Mouse (Mus musculus) stomach, embryonic 15.5 days (tissue): ENCODE data around the gene Fhit. TPM values are rescaled to one million over a fixed set of nuclear protein-coding genes. Genes with fewer than 3 reads are reported as not detected.
"Not testable (repeated sequence)": the region's sequence is repeated elsewhere in the genome, so short reads cannot be mapped to it uniquely, and the experiment has no call there.

Experiments
- ATAC-seq: fragments of 200-750 bp; cut with Nextera tagmentation; 2 replicates; pipeline ENCODE4 v1.8.0; 2017; ENCODE audit warnings: low read depth, moderate number of reproducible peaks, moderate TSS enrichment; ENCODE audit not compliant: insufficient read depth, low FRiP score
- H3K27ac ChIP-seq: fragments of 300-500 bp; sonication (generic); 2 replicates; pipeline ENCODE4 v1.5.1; 2015; ENCODE audit warnings: mild to moderate bottlenecking, inconsistent platforms
- H3K27me3 ChIP-seq: fragments of 300-500 bp; sonication (generic); replicated peaks from 2 replicates; pipeline ENCODE4 v1.6.1; 2015; ENCODE audit warnings: inconsistent platforms
- H3K36me3 ChIP-seq: fragments of 300-500 bp; sonication (generic); 2 replicates; pipeline ENCODE4 v1.6.1; 2015; ENCODE audit warnings: inconsistent platforms
- H3K4me1 ChIP-seq: fragments of 300-500 bp; sonication (generic); 2 replicates; pipeline ENCODE4 v1.6.1; 2015; ENCODE audit warnings: inconsistent platforms
- H3K4me2 ChIP-seq: fragments of 300-500 bp; sonication (generic); 2 replicates; pipeline ENCODE4 v1.6.1; 2015; ENCODE audit warnings: mild to moderate bottlenecking, inconsistent platforms
- H3K4me3 ChIP-seq: fragments of 300-500 bp; sonication (generic); replicated peaks from 2 replicates; pipeline ENCODE4 v1.5.1; 2015; ENCODE audit warnings: inconsistent platforms
- H3K9ac ChIP-seq: fragments of 300-500 bp; sonication (generic); 2 replicates; pipeline ENCODE4 v1.6.1; 2015; ENCODE audit warnings: inconsistent platforms
- H3K9me3 ChIP-seq: fragments of 300-500 bp; sonication (generic); 2 replicates; pipeline ENCODE4 v1.6.1; 2016; ENCODE audit warnings: inconsistent platforms
- WGBS: fragments of 180-500 bp; shearing (Covaris S2); methylation state at CpG from one replicate; pipeline ENCODE4 v1.1.7; 2015; 5-methylcytosine and 5-hydroxymethylcytosine counted together
- polyA plus RNA-seq: library from polyadenylated mRNA; unstranded; fragments of >200 nt; fragmentation: Nextera tagmentation; extraction: Ambion mirVana; gene quantifications from 2 replicates; pipeline ENCODE4 v1.2.1, GENCODE M21; 2015

Fhit gene
- polyA plus RNA-seq, 1 experiment from 2014 or later: 7.3 TPM

GRCm38 (mm10) chr14:11085596-11085995 lies 76.2 kb downstream of the Fhit start:
- no peak overlapping the region for H3K9ac ChIP-seq
- no peak for ATAC-seq
- no peaks in the 10 kb centered on the region for H3K9me3 ChIP-seq
- no peaks in the 10 kb centered on the region for H3K27me3 ChIP-seq
- H3K27ac ChIP-seq: no peak overlapping the region
- H3K36me3 ChIP-seq: no peaks in the 10 kb centered on the region
- no peak overlapping the region for H3K4me3 ChIP-seq
- no peaks in the 10 kb centered on the region for H3K4me1 ChIP-seq
- WGBS: 48% methylated on average over 3 of the region's 3 CpGs
- no peak overlapping the region for H3K4me2 ChIP-seq

DNA sequence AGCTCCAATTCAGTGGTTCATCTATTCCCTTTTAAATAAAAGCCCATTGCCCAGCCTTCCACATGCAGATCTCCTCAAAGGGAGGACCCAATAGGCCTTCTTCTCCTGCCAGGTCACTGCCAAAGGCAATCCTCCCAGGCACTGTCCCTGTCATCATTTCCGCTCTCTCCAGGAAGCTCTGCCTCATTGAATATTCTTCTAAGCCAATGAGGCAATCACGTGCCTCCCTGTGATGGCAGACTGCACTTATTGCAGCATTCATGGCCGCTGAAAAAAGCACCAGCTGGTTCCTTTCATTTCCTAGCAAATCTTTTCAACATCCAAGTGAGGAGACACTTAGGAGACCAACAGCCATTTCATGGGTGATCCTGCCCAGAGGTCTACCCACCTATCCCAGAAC lies 77.9 kb downstream of the Fhit start:
- H3K9ac ChIP-seq: no peak overlapping the region
- no peaks in the 10 kb centered on the region for H3K27me3 ChIP-seq
- no peaks in the 10 kb centered on the region for H3K36me3 ChIP-seq
- H3K9me3 ChIP-seq: no peaks in the 10 kb centered on the region
- no peak overlapping the region for H3K4me2 ChIP-seq
- WGBS: 65% methylated on average over 3 of the region's 3 CpGs
- H3K4me1 ChIP-seq: no peaks in the 10 kb centered on the region
- H3K27ac ChIP-seq: no peak overlapping the region
- ATAC-seq: no peak
- H3K4me3 ChIP-seq: no peak overlapping the region

- Histone ChIP-seq H3K4me3 (no peak overlapping the region), H3K36me3 (no peaks in the 10 kb centered on the region), H3K27me3 (no peaks in the 10 kb centered on the region), H3K9ac (no peak overlapping the region), H3K9me3 (no peaks in the 10 kb centered on the region), H3K27ac (no peak overlapping the region), H3K4me1 (no peaks in the 10 kb centered on the region), H3K4me2 (no peak overlapping the region)
- no peak for ATAC-seq
- WGBS: 70% methylated on average over 5 of the region's 5 CpGs
Observed at GRCm38 (mm10) chr14:11083462-11083861, 78.4 kb downstream of the Fhit start.

DNA sequence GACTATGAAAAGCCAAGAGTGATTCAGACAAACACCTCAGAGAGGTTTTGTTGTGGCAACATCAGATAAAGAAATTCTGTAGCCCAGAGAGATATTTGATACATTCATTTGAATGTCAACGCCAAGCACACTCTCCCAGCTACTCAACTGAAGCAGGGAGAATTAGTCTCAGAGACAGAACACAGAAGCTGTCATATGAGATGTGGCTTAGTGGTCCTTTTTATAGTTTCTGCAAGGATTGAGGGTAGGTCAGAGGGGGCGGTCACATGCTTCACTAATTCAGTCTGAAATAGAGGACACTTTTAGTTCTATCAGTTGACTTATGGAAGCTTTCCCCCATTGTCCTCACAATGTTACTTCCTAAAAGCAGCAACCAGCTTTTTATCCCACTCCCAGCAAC lies 98.2 kb downstream of the Fhit start:
- WGBS: 77% methylated on average over 2 of the region's 2 CpGs
- Histone ChIP-seq H3K9me3 (no peaks in the 10 kb centered on the region), H3K27ac (no peak overlapping the region), H3K4me2 (no peak overlapping the region), H3K4me3 (no peak overlapping the region), H3K4me1 (no peaks in the 10 kb centered on the region), H3K27me3 (no peaks in the 10 kb centered on the region), H3K36me3 (no peaks in the 10 kb centered on the region), H3K9ac (no peak overlapping the region)
- ATAC-seq: no peak

DNA sequence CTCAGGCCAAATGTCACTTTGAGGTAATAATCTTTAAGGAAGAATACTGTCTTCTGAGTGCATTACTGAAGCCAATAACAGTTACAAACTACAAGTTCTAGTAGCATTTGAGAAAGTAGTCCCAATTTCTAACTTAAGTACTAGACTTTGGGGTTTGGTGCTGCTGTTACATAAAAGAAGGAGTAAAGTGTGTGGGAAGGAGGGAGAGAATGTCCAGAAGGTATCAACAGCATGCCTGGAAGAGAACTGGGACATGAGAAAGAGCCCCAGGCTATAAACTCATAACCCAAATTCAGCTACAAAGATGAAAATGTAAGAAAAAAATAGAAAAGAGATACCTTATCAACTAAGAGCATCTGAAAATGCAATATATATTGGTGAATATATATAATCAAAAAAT lies 101.6 kb downstream of the Fhit start:
- no peak overlapping the region for H3K4me3 ChIP-seq
- no peak for ATAC-seq
- no peaks in the 10 kb centered on the region for H3K27me3 ChIP-seq
- no peak overlapping the region for H3K9ac ChIP-seq
- H3K27ac ChIP-seq: no peak overlapping the region
- H3K4me1 ChIP-seq: no peaks in the 10 kb centered on the region
- H3K9me3 ChIP-seq: no peaks in the 10 kb centered on the region
- no peaks in the 10 kb centered on the region for H3K36me3 ChIP-seq
- no peak overlapping the region for H3K4me2 ChIP-seq

- H3K4me3 ChIP-seq, H3K27ac ChIP-seq, H3K9ac ChIP-seq, H3K27me3 ChIP-seq, H3K36me3 ChIP-seq, ATAC-seq, H3K4me1 ChIP-seq, H3K4me2 ChIP-seq, H3K9me3 ChIP-seq: not testable (repeated sequence)
- WGBS: 73% methylated on average over 8 of the region's 8 CpGs
Observed at GRCm38 (mm10) chr14:11039503-11040300, 122.1 kb downstream of the Fhit start.

- Histone ChIP-seq H3K4me2 (no peak overlapping the region), H3K4me3 (no peak overlapping the region), H3K27me3 (no peaks in the 10 kb centered on the region), H3K9ac (no peak overlapping the region), H3K27ac (no peak overlapping the region), H3K9me3 (no peaks in the 10 kb centered on the region), H3K36me3 (no peaks in the 10 kb centered on the region), H3K4me1 (no peaks in the 10 kb centered on the region)
- ATAC-seq: no peak
- 30% methylated on average over 3 of the region's 3 CpGs for WGBS
Observed at GRCm38 (mm10) chr14:11021391-11021790, 140.4 kb downstream of the Fhit start.

GRCm38 (mm10) chr14:10978651-10979050 lies 183.2 kb downstream of the Fhit start:
- ATAC-seq: no peak
- Histone ChIP-seq H3K9me3 (no peaks in the 10 kb centered on the region), H3K27me3 (no peaks in the 10 kb centered on the region), H3K4me3 (no peak overlapping the region), H3K36me3 (no peaks in the 10 kb centered on the region), H3K4me1 (no peaks in the 10 kb centered on the region), H3K27ac (no peak overlapping the region), H3K9ac (no peak overlapping the region), H3K4me2 (no peak overlapping the region)
- 87% methylated on average over 3 of the region's 3 CpGs for WGBS

DNA sequence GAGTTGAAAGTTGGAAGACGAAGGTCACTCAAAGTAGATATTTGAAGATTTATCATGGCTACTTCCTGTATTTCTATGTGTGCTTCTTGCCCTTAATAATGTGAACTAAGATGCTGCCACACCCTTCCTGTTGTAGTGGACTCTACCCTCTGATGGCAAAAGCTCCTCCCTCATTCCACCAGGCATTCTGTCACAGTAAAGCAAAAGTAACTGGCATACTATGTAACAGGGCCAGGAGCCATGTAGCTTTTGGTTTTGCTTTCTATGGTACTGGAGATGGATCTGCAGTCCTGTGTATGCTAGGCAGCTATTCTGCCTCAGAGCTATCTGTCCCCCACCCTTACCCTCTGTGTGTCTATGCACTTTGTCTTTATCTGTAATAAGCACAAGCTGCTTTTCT lies 220.2 kb downstream of the Fhit start:
- no peak for ATAC-seq
- Histone ChIP-seq H3K27me3 (no peaks in the 10 kb centered on the region), H3K9ac (no peak overlapping the region), H3K9me3 (no peaks in the 10 kb centered on the region), H3K27ac (no peak overlapping the region), H3K36me3 (no peaks in the 10 kb centered on the region), H3K4me3 (no peak overlapping the region), H3K4me2 (no peak overlapping the region), H3K4me1 (no peaks in the 10 kb centered on the region)
- WGBS: 79% methylated on average over 1 of the region's 1 CpGs

DNA sequence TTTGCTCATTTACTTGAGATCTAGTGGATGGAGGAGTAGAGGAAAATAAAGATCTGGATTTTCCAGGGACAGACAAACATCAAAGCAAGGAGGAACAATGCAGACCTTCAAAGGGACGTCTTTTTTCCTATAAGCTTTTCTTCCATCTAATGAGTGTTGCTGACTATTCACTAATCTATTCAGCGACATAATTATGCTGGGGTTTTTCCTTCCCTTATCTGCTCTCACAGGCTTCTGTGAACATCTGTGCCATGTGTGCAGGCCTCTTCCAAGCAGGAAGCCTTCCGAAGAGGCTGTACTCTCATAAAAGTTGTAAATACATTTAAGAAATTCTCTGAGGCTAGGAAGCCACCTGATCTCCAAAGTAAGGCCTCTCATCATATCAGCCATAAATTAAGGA lies 228.2 kb downstream of the Fhit start:
- Histone ChIP-seq H3K27me3 (no peaks in the 10 kb centered on the region), H3K27ac (no peak overlapping the region), H3K4me1 (no peaks in the 10 kb centered on the region), H3K36me3 (no peaks in the 10 kb centered on the region), H3K9me3 (no peaks in the 10 kb centered on the region), H3K4me2 (no peak overlapping the region), H3K4me3 (no peak overlapping the region), H3K9ac (no peak overlapping the region)
- ATAC-seq: no peak
- WGBS: 59% methylated on average over 3 of the region's 3 CpGs

DNA sequence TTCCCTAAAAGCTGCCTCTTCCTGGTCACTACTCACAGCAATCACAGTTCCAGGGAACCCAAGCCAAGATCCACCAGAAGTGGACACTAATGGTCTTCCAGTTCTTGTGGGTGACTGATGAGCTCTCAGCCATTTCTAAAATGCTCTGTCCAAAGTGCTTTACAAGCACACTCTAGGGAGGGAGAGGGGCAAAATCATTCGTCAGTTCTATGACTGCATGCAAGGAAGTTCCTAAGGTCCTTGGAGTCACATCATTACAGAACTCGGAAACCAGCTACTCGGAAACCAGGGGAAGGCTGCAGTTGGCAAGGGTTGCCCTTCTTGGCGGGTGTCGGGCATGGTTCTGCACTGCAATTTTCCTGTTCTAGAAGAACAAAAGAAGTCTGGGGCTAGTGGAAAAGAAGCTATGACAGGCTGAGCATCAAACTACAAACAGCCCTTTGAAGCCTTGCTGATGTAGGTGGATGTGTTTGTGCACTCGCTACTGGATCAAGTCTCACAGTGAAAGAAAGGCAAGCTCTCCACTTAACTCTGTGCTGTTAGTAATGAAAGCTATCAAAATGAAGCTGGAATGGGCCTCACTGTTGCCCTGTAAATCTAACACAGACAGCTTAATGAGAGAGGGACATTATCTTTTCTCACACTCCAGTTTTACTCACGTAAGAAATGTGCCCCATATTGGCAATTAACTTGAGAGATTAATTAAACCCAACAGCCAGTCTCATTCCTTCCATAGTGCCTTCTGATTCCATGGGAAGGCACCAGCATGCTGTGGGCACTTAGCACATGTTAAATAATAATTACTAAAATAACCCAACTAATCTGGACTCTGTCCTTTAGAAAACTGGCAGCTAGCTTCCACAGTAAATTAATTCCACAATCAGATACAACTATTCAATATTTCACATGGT lies 243.7 kb downstream of the Fhit start:
- H3K4me1 ChIP-seq: no peaks in the 10 kb centered on the region
- H3K36me3 ChIP-seq: no peaks in the 10 kb centered on the region
- ATAC-seq: no peak
- H3K4me3 ChIP-seq: no peak overlapping the region
- no peaks in the 10 kb centered on the region for H3K27me3 ChIP-seq
- WGBS: 69% methylated on average over 7 of the region's 7 CpGs
- no peak overlapping the region for H3K4me2 ChIP-seq
- H3K27ac ChIP-seq: no peak overlapping the region
- no peaks in the 10 kb centered on the region for H3K9me3 ChIP-seq
- no peak overlapping the region for H3K9ac ChIP-seq

- no peaks in the 10 kb centered on the region for H3K9me3 ChIP-seq
- no peak overlapping the region for H3K4me3 ChIP-seq
- 68% methylated on average over 2 of the region's 2 CpGs for WGBS
- no peak overlapping the region for H3K4me2 ChIP-seq
- no peaks in the 10 kb centered on the region for H3K27me3 ChIP-seq
- H3K4me1 ChIP-seq: no peaks in the 10 kb centered on the region
- no peak overlapping the region for H3K9ac ChIP-seq
- no peaks in the 10 kb centered on the region for H3K36me3 ChIP-seq
- ATAC-seq: no peak
- no peak overlapping the region for H3K27ac ChIP-seq
Observed at GRCm38 (mm10) chr14:10908011-10908410, 253.8 kb downstream of the Fhit start.
